Comparison of ENCODE assay signal across 21 mouse cellular contexts in genomic region chr7:143412606-143413005, GRCm38 (mm10). TPM values are rescaled to one million over a fixed set of nuclear protein-coding genes. Genes with fewer than 3 reads are reported as not detected.
DNase-seq lines count a peak whose midpoint lies in the region; ATAC-seq and TF ChIP-seq lines count a peak whose summit lies in the region.
"Had no signal": no experiment of that assay in that cellular context is flagged by ENCODE, and none has a peak within 500 bp of the region (broad histone marks: within the 10 kb centered on the region; RNA-seq: fewer than 3 reads in every experiment).

No protein-coding gene starts in this region.

- no peak for TF ChIP-seq POLR2A in kidney, adult 2 months (IDR thresholded peaks at IDR 0.05; ENCODE audit: low read depth, low read length)

- WGBS in heart, embryonic 11.5 days (ENCODE audit: insufficient replicate concordance): 66% methylated on average over 6 of the region's 6 CpGs
- 64% methylated on average over 6 of the region's 6 CpGs for WGBS in kidney, adult 2 months
- WGBS in kidney, embryonic 16.5 days: 70% methylated on average over 6 of the region's 6 CpGs

- peaks cover 22% of the 10 kb centered on the region for H3K4me1 ChIP-seq in heart, embryonic 11.5 days (ENCODE audit: control insufficient read depth, insufficient read depth, low read length)
- H3K4me1 ChIP-seq in kidney, adult 2 months (ENCODE audit: control insufficient read depth, insufficient read depth, low read length): no peaks in the 10 kb centered on the region
- H3K4me1 ChIP-seq in kidney, embryonic 16.5 days (ENCODE audit: insufficient read depth, low read length): peaks cover 22% of the 10 kb centered on the region

- no peak for ATAC-seq in heart, embryonic 11.5 days (replicated peaks; ENCODE audit: insufficient number of reproducible peaks, low FRiP score, low TSS enrichment)
- ATAC-seq in kidney, embryonic 16.5 days (ENCODE audit: low FRiP score, low TSS enrichment): no peak
- ATAC-seq: forebrain, embryonic 15.5 days; inflammation-experienced regulatory T-cells, adult 6 months; liver, embryonic 12.5 days had no signal

- no peaks in the 10 kb centered on the region; the same call in 1 of the 2 replicates for H3K27me3 ChIP-seq in heart, embryonic 11.5 days (ENCODE audit: control insufficient read depth, insufficient read depth, low read length)
- H3K27me3 ChIP-seq in kidney, adult 2 months (replicated peaks; ENCODE audit: control insufficient read depth, insufficient read depth, low read length): no peaks in the 10 kb centered on the region
- H3K27me3 ChIP-seq in kidney, embryonic 16.5 days (ENCODE audit: insufficient read depth, low read length): no peaks in the 10 kb centered on the region
- H3K27me3 ChIP-seq: embryonic facial prominence, embryonic 15.5 days; forebrain, embryonic 15.5 days; limb, embryonic 13.5 days; liver, embryonic 12.5 days had no signal

- H3K36me3 ChIP-seq in heart, embryonic 11.5 days (ENCODE audit: control insufficient read depth, insufficient read depth, low read length): no peaks in the 10 kb centered on the region
- no peaks in the 10 kb centered on the region for H3K36me3 ChIP-seq in kidney, adult 2 months (ENCODE audit: control insufficient read depth, insufficient read depth, low read length)
- H3K36me3 ChIP-seq in kidney, embryonic 16.5 days (ENCODE audit: insufficient read depth, low read length): no peaks in the 10 kb centered on the region
- H3K36me3 ChIP-seq: embryonic facial prominence, embryonic 15.5 days; forebrain, embryonic 15.5 days; limb, embryonic 13.5 days; liver, embryonic 12.5 days had no signal

- no peaks in the 10 kb centered on the region for H3K9me3 ChIP-seq in heart, embryonic 11.5 days (replicated peaks; ENCODE audit: control insufficient read depth, low read length)
- no peaks in the 10 kb centered on the region for H3K9me3 ChIP-seq in kidney, embryonic 16.5 days (ENCODE audit: low read length)
- H3K9me3 ChIP-seq: embryonic facial prominence, embryonic 15.5 days; forebrain, embryonic 15.5 days; limb, embryonic 13.5 days; liver, embryonic 12.5 days had no signal

- no peak for TF ChIP-seq CTCF in kidney, adult 2 months (conservative IDR thresholded peaks at IDR 0.05; ENCODE audit: insufficient read depth, insufficient read length, low read depth, low read length)

- no peak overlapping the region for H3K9ac ChIP-seq in heart, embryonic 11.5 days (ENCODE audit: low read depth, low read length)
- no peak overlapping the region for H3K9ac ChIP-seq in kidney, embryonic 16.5 days (replicated peaks; ENCODE audit: low read length)
- H3K9ac ChIP-seq: embryonic facial prominence, embryonic 15.5 days; forebrain, embryonic 15.5 days; hindbrain, embryonic 14.5 days; limb, embryonic 13.5 days; liver, embryonic 12.5 days had no signal

- no peak overlapping the region for H3K27ac ChIP-seq in heart, embryonic 11.5 days (ENCODE audit: low read depth, low read length)
- H3K27ac ChIP-seq in kidney, adult 2 months (ENCODE audit: insufficient read depth, low read depth, low read length): no peak overlapping the region
- no peak overlapping the region for H3K27ac ChIP-seq in kidney, embryonic 16.5 days (ENCODE audit: low read length)
- H3K27ac ChIP-seq: embryonic facial prominence, embryonic 15.5 days; forebrain, embryonic 15.5 days; hindbrain, embryonic 14.5 days; kidney, postnatal 0 days; limb, embryonic 13.5 days; liver, embryonic 12.5 days had no signal

- H3K4me3 ChIP-seq in heart, embryonic 11.5 days (ENCODE audit: low read depth, low read length): no peak overlapping the region
- H3K4me3 ChIP-seq in kidney, adult 2 months (ENCODE audit: insufficient read depth, low read depth, low read length): no peak overlapping the region
- H3K4me3 ChIP-seq in kidney, embryonic 16.5 days (ENCODE audit: low read length): no peak overlapping the region
- H3K4me3 ChIP-seq: embryonic facial prominence, embryonic 15.5 days; forebrain, embryonic 15.5 days; limb, embryonic 13.5 days; liver, embryonic 12.5 days had no signal

- peak; percentile 99 for DNase-seq in heart, adult 11 months
- DNase-seq in kidney, adult 2 months: peak; percentile 47
- DNase-seq in heart, adult 9 months (ENCODE audit: low spot score in 2 of 2): peak; percentile 53 to 79
- peak; percentile 24 to 78 for DNase-seq in kidney, postnatal 25 days
- no peak for DNase-seq in spleen, adult 18-20 months
- DNase-seq: adrenal gland, postnatal 36 days; cerebellum, adult 11 months; cerebellum, adult 9-11 months; lung, postnatal 14 days; midbrain, embryonic 14.5 days; right cerebral cortex, postnatal 14 days; thymus, postnatal 14 days had no signal

- H3K4me2 ChIP-seq in heart, embryonic 11.5 days: no peak overlapping the region
- H3K4me2 ChIP-seq in kidney, embryonic 16.5 days (replicated peaks; ENCODE audit: low read depth, low read length): no peak overlapping the region
- H3K4me2 ChIP-seq: embryonic facial prominence, embryonic 15.5 days; forebrain, embryonic 15.5 days; hindbrain, embryonic 14.5 days; limb, embryonic 13.5 days; liver, embryonic 12.5 days had no signal

RNA-seq across cellular contexts. Expression of gene Cdkn1c, which starts 48.2 kb away (rescaled TPM):
- 1,643 and 1,679 TPM in 2 replicates for polyA plus RNA-seq in heart, embryonic 11.5 days (2014; fragmentation: Nextera tagmentation; extraction: Ambion mirVana)
- polyA plus RNA-seq in kidney, adult 2 months (2012; rRNA removed): 30.8 and 31.0 TPM in 2 replicates
- 675 and 814 TPM in 2 replicates for polyA plus RNA-seq in kidney, embryonic 16.5 days (2015; fragmentation: Nextera tagmentation; extraction: Ambion mirVana)

Comparison
In these comparisons a context has a peak if more than half of its experiments do, and no peak if none do; other contexts are left out.
1. RNA of gene Cdkn1c, which starts 48.2 kb away (polyA plus RNA-seq): 1,643 to 1,679 TPM in heart, embryonic 11.5 days and 675 to 814 TPM in kidney, embryonic 16.5 days; 30.8 to 31.0 TPM in kidney, adult 2 months; every median in the first group is over 10 times any median in the second.
2. DNase-seq: peak in heart, adult 11 months (single experiment), kidney, adult 2 months (single experiment), heart, adult 9 months (2 of 2) and kidney, postnatal 25 days (2 of 2); none in spleen, adult 18-20 months (0 of 2).